Mouse (Mus musculus) T-helper 17 cell (primary cell): ENCODE measurements around the gene Lrig1.

Source experiments
- in situ Hi-C, 2 experiments: fragments of 300-600 bp; cut with MboI, MseI; formaldehyde crosslinking; loops; 1 replicate in 1 of 2; 2 replicates in 1 of 2; pipeline ENCODE4 v1.15.1; 2025; ENCODE audit warnings: high pct_unique_total_duplicates in 2 of 2

Lrig1 gene

DNA sequence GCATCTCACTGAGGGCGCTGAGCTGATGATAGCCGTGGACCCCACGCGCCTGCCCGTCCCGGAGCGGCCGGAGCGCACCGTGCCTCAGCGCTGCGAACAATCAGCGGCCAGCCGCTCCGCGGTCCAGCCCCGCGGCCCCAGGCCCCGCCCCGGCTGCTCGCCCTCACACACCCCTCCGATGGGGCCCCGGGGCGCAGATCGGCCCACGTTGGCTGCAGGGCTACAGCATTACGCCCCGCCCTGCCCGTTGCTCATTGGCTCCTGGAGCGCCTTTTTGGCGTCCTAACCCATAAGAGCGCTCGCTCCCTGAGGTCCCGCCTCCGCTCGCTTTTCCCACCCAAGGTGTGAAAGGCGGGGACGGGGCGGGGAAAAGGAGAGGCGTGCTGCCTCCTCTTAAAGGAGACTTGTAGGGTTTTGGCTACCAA is at the start of gene Lrig1:
Lrig1 (minus strand) TSS at position 92 of the 425 bp plus-strand sequence.
- in situ Hi-C loops: loop anchor here (5.0 to 10.0 kb wide), 2 partner anchors 68 to 415 kb away; partner anchors contain the start of gene Kbtbd8 (in 1 of the 2)

- in situ Hi-C loops: no loop called here
These were observed 49.7 kb upstream of the Lrig1 start for GRCm38 (mm10) chr6:94749626-94750025.

GRCm38 (mm10) chr6:94748361-94748760 is 48.4 kb upstream of the Lrig1 start:
- in situ Hi-C loops: no loop called here

GRCm38 (mm10) chr6:94740117-94740729 is 40.3 kb upstream of the Lrig1 start:
- in situ Hi-C loops: no loop called here

GRCm38 (mm10) chr6:94738647-94739046 is 38.7 kb upstream of the Lrig1 start:
- in situ Hi-C loops: no loop called here

DNA sequence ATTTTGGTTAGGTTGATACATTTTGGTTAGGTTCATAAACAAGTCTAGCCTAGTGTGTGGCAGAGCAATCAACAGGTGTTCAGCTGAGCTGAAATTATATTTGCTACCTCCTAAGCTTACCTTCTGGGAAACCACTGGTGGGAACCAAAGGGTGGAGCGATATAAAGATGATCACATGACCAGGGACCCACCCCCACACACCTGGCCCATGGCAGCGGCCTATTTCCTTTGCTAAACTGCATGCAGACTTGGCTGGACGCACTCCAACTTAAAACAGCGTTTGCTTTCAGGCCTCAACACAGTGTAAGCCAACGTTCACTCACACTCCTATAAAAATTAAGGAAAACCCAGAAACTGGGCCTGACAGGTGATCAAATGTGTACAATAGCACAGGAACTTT is 33.9 kb upstream of the Lrig1 start:
- in situ Hi-C loops: no loop called here

GRCm38 (mm10) chr6:94729847-94730246 is 29.9 kb upstream of the Lrig1 start:
- in situ Hi-C loops: no loop called here

GRCm38 (mm10) chr6:94729132-94729531 is 29.2 kb upstream of the Lrig1 start:
- in situ Hi-C loops: no loop called here

GRCm38 (mm10) chr6:94724612-94725011 is 24.7 kb upstream of the Lrig1 start:
- in situ Hi-C loops: no loop called here

GRCm38 (mm10) chr6:94718607-94719346 is 18.8 kb upstream of the Lrig1 start:
- in situ Hi-C loops: no loop called here

DNA sequence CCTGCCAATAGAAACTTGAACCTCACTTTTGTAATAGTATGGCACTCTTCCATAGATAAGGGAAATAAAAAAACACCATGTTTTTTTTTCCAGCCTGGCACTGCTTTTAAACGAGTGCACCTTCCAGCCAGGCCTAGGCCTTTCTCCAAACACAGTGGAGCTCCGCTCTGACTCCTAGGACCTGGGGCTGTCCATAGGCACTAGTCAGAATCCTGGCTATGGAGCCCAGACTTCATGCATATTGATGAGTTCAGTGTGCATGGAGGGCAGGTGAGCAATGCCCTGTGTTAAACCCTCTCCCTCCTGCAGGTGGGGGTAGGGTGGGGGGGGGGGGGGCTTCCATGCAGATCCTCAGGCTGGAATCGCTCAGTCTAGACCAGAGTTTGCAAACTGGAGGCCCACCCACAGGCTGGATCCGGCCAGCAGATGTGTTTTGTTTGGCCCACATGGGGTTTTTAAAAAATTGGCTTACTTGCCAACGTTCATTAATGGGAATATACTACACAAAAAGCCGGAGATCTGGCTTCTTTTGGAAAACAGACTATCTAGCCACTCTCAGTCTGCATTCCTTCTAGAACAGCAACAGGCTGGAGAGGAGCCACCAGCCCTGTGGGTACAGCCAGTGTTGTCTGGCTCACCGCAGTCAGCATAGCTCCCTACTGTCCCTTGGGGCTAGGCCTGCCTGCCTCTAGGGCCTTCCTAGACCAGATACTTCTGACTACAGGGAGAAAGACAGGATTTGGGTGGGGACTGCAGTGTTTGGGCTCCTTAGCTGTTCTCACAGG is 17.9 kb upstream of the Lrig1 start:
- in situ Hi-C loops: no loop called here

DNA sequence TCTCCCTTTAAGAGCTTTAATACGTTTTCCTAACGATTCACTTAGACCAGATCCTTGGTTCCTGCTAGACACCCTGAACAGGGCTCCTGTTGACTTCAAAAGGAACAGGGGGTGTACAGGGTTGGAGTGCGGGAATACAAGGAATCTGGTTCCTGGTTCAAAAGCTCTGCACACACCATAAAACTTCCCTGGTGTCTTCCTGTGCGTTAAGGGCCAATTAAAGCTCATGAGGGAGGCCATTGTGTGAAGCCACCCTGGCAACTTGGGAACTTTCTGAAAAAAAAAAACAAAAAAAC is 15.6 kb upstream of the Lrig1 start:
- in situ Hi-C loops: no loop called here

DNA sequence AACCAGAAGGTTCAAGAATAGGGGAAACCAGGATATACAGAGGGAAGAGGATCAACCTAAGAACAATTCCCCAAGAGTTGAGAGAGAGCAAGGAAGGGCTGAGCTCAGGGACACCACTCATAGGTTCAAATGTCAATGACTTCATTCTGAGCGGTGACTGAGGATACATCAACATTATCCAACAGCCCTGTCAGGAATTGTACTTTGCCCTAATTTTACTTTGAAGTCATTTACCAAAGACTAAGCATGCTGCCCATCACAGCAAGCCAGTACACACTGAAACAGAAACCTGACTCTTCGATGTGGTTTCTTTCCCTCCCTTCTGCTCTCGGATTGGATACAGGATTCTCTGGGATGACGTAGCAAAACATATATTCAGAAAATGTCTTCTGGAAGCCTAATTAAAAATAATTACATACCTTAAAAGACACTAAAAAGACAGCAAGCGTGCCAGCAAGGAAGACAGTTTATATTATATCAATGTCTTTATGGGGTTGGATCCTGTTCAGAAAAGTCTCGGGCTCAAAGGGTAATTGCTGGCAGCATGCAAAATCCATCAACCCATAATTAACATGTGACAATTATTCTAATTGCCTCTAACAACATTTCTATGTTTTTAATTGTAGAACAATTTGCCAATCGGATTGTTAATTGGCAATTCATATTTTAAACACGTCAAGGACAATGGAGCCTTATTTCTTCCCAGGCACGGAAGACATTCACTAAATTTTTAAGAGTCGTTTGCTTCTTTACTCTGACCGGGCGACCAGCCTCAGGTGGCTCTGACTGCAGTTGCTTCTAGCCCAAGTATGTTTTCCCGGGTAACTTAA is 15.1 kb upstream of the Lrig1 start:
- in situ Hi-C loops: no loop called here

DNA sequence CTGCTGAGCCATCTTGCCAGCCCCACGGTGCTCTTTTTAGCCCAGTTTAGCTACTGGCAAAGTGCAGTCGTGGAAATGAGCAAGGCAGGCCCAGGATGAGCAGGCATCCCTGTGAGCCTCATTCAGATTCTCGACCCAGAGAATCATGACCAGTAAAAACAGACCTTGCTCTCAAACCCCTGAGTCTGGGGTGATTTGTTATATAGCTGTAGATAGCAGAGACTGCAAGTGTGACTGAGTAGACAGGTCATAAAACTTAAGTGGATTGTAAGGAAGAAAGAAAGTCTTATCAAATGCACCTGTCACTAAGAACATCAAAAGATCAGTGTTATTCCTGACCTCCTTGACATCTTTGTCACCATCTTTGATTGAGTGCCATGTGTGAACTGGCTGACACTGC is 9.9 kb upstream of the Lrig1 start:
- in situ Hi-C loops: loop anchor here in 1 of 2 experiments (10.0 kb wide), 1 partner anchor 405 kb away; the partner anchor contains the start of gene Kbtbd8

GRCm38 (mm10) chr6:94709150-94709549 is 9.2 kb upstream of the Lrig1 start:
- in situ Hi-C loops: loop anchor here in 1 of 2 experiments (10.0 kb wide), 1 partner anchor 406 kb away; the partner anchor contains the start of gene Kbtbd8

DNA sequence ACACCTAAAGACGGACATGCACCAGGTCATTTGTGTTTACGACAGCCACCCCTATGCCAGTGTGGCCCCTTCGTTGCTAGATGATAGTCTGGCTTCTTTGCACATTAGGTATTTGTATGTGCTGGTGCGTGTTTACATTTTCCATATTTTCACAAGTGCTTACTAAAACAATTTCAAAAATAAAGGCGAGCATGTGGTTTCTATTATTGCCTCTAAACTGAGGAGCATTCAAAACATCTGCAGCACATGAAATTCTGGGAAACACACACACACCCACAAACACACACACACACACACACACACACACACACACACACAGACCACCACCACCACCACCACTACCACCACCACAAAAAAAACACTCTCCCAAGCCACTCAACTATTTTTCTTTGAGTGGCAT is 7.3 kb upstream of the Lrig1 start:
- in situ Hi-C loops: loop anchor here in 1 of 2 experiments (10.0 kb wide), 1 partner anchor 408 kb away; the partner anchor contains the start of gene Kbtbd8

- in situ Hi-C loops: loop anchor here in 1 of 2 experiments (10.0 kb wide), 1 partner anchor 409 kb away; the partner anchor contains the start of gene Kbtbd8
These were observed 6.0 kb upstream of the Lrig1 start for GRCm38 (mm10) chr6:94705931-94706330.

DNA sequence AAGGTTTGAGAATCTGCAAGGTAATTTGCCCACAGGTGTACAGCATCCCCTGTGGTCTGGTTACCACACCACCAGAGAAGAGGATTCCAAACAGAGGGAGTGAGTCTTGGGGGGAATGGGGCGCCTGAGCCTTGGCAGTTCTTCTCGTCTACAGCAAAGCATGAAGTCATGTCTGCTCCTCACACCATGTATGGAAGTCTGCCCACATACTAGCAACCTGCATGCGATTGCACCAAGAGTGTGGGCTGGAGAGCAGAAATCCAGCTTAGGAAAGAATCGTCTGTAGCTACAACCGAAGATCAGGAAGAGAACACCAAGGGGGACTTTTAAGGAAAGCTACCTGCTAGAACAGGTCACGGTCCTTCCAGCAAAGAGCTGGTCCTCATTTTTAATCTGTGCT is 3.0 kb upstream of the Lrig1 start:
- in situ Hi-C loops: loop anchor here (5.0 to 10.0 kb wide), 2 partner anchors 71 to 412 kb away; partner anchors contain the start of gene Kbtbd8 (in 1 of the 2)

DNA sequence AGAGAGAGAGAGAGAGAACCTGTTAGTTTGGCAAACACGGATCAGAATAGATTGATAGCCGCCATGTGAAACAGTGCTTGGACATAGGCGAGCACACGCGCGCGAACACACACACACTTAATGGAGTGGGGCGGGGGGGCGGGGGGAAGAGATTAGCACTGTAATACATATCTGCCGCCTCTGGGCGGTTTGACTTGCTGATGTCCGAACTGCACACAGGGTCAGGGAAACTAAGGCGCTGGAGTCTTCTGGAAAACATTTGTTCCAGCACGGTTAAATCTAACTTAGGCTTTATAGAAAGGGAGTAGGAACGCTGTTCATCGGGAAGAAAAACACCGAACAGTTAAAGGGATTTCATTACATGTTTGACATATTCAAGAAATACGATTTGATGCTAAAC is 1.1 kb upstream of the Lrig1 start:
- in situ Hi-C loops: loop anchor here (5.0 to 10.0 kb wide), 2 partner anchors 69 to 414 kb away; partner anchors contain the start of gene Kbtbd8 (in 1 of the 2)

DNA sequence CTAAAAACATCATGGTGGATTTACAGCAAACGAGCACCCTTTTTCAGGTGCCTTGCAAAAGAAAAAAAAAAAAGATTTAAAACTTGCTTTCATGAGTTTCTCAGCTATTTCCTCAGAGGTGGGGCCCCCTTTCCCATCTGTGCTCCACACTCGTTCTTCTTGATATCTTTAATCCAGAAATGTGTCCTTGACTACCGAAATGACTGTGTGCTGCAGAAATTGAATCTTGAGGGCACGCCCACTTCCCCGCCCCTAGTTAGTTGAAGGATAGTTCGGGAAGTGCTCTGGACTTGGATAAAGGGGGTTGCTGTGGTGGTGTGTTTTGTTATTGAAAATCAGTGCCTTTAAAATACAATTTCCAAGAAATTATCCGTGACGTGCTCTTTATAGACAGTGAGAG is 654 bp upstream of the Lrig1 start:
- in situ Hi-C loops: loop anchor here (5.0 to 10.0 kb wide), 2 partner anchors 68 to 414 kb away; partner anchors contain the start of gene Kbtbd8 (in 1 of the 2)
